Mouse (Mus musculus): ENCODE data around the gene Cuedc2.

Cuedc2 gene

GRCm38 (mm10) chr19:46339287-46339971 lies 927 bp upstream of the Cuedc2 start:
- peak in 1 of 2 experiments; percentile 43 for DNase-seq (ENCODE audit: low spot score in 2 of 2)

GRCm38 (mm10) chr19:46338942-46339286 lies 412 bp upstream of the Cuedc2 start:
- no peak for DNase-seq (ENCODE audit: low spot score in 2 of 2)

GRCm38 (mm10) chr19:46337719-46338330 lies 677 bp downstream of the Cuedc2 start:
- DNase-seq (ENCODE audit: low spot score in 2 of 2), result no peak

GRCm38 (mm10) chr19:46333906-46334305 lies 4.6 kb downstream of the Cuedc2 start:
- no peak for DNase-seq (ENCODE audit: low spot score in 2 of 2)

GRCm38 (mm10) chr19:46332721-46333339 lies 5.7 kb downstream of the Cuedc2 start:
- DNase-seq (ENCODE audit: low spot score in 2 of 2), result no peak

- DNase-seq (ENCODE audit: low spot score in 2 of 2), result no peak
Observed at GRCm38 (mm10) chr19:46331936-46332335, 6.6 kb downstream of the Cuedc2 start.

- no peak for DNase-seq (ENCODE audit: low spot score in 2 of 2)
Observed at GRCm38 (mm10) chr19:46331326-46331725, 7.2 kb downstream of the Cuedc2 start.

- DNase-seq (ENCODE audit: low spot score in 2 of 2), result no peak
Observed at GRCm38 (mm10) chr19:46330696-46331095, 7.8 kb downstream of the Cuedc2 start.

GRCm38 (mm10) chr19:46329951-46330350 lies 8.6 kb downstream of the Cuedc2 start:
- peak in 1 of 2 experiments; percentile 78 for DNase-seq (ENCODE audit: low spot score in 2 of 2)

GRCm38 (mm10) chr19:46329031-46329641 lies 9.4 kb downstream of the Cuedc2 start:
- DNase-seq (ENCODE audit: low spot score in 2 of 2), result no peak

- peak; percentile 95 to 96 for DNase-seq (ENCODE audit: low spot score in 2 of 2)
Observed at GRCm38 (mm10) chr19:46328081-46329030, 10.1 kb downstream of the Cuedc2 start, which contains the start of gene Fbxl15. Gene Fbxl15 (plus strand): TSS chr19:46328184.

GRCm38 (mm10) chr19:46327531-46328064 lies 10.9 kb downstream of the Cuedc2 start:
- no peak for DNase-seq (ENCODE audit: low spot score in 2 of 2)

- DNase-seq (ENCODE audit: low spot score in 2 of 2), result peak in 1 of 2 experiments; percentile 70
Observed at GRCm38 (mm10) chr19:46326756-46327305, 11.7 kb downstream of the Cuedc2 start, which contains the start of gene Psd. Gene Psd (minus strand): TSS chr19:46327156.

- peak in 1 of 2 experiments; percentile 46 for DNase-seq (ENCODE audit: low spot score in 2 of 2)
Observed at GRCm38 (mm10) chr19:46326019-46326755, 12.3 kb downstream of the Cuedc2 start.

GRCm38 (mm10) chr19:46324918-46325317 lies 13.6 kb downstream of the Cuedc2 start:
- DNase-seq (ENCODE audit: low spot score in 2 of 2), result no peak

- peak in 1 of 2 experiments; percentile 14 for DNase-seq (ENCODE audit: low spot score in 2 of 2)
Observed at GRCm38 (mm10) chr19:46324366-46324765, 14.1 kb downstream of the Cuedc2 start.

- peak in 1 of 2 experiments; percentile 5 for DNase-seq (ENCODE audit: low spot score in 2 of 2)
Observed at GRCm38 (mm10) chr19:46323716-46324115, 14.8 kb downstream of the Cuedc2 start.

GRCm38 (mm10) chr19:46322996-46323572 lies 15.4 kb downstream of the Cuedc2 start:
- DNase-seq (ENCODE audit: low spot score in 2 of 2), result peak in 1 of 2 experiments; percentile 34
